Comparison of ENCODE assay signal across 8 mouse cellular contexts in the genomic region with DNA sequence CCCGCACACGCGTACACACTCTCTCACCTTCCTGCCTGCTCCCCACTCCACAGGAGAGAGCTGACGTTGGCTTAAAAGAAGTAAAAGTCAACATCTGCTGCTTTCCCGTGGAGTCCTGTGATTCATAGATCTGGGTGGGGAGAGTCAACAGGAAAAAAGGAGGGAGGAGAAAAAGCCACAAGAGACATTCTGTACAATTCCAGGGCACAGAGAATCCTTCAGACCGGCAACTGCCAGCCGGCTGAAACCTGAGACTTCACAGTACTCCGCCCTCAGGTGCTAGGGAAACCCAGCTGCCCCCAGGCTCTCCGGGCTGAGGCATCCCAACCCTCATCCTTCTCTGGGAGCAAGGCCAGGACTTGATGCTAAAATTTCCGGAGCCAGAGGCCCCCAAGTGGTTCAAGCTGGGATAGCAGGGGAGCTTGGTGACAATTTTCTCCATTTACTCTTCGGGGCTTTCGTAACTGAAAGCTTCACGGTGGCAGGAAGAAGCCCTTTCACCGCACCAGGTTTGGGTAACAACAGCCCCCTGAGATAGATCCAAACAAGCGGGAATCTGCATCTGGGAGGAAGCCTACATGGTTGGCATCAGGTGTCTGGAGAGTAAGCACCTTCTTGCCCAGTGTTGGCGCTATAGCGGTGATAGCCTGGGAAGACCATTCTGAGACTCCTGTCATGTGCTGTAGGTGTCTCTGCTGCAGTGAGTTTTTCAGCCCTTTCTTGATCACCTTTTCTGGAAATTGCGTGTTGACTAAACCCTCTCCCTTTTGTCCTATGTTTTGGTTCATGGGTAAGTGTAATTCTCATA. TPM values are rescaled to one million over a fixed set of nuclear protein-coding genes. Genes with fewer than 3 reads are reported as not detected.
DNase-seq lines count a peak whose midpoint lies in the region; ATAC-seq and TF ChIP-seq lines count a peak whose summit lies in the region.

No protein-coding gene starts in this region.

- H3K4me3 ChIP-seq in bone marrow macrophage, adult 2 months (ENCODE audit: insufficient read depth, low read length), result no peak overlapping the region
- H3K4me3 ChIP-seq in embryonic fibroblast, embryonic 13.5 days (ENCODE audit: insufficient read depth, low read length), result no peak overlapping the region
- peak overlapping the region; percentile 29 for H3K4me3 ChIP-seq in heart, embryonic 11.5 days (ENCODE audit: low read depth, low read length)
- H3K4me3 ChIP-seq in kidney, embryonic 15.5 days (replicated peaks), result peak overlapping the region; percentile 29
- peak overlapping the region; percentile 12 for H3K4me3 ChIP-seq in myocyte

- H3K4me1 ChIP-seq in bone marrow macrophage, adult 2 months (ENCODE audit: control insufficient read depth, insufficient read depth, low read length), result peaks cover 17% of the 10 kb centered on the region
- H3K4me1 ChIP-seq in embryonic fibroblast, embryonic 13.5 days (ENCODE audit: control insufficient read depth, insufficient read depth, low read length), result peaks cover 14% of the 10 kb centered on the region
- H3K4me1 ChIP-seq in heart, embryonic 11.5 days (ENCODE audit: control insufficient read depth, insufficient read depth, low read length), result peaks cover 8% of the 10 kb centered on the region; the same call in 1 of the 2 replicates
- peaks cover 16% of the 10 kb centered on the region for H3K4me1 ChIP-seq in kidney, embryonic 15.5 days

- H3K36me3 ChIP-seq in heart, embryonic 11.5 days (ENCODE audit: control insufficient read depth, insufficient read depth, low read length), result no peaks in the 10 kb centered on the region
- no peaks in the 10 kb centered on the region for H3K36me3 ChIP-seq in kidney, embryonic 15.5 days
- H3K36me3 ChIP-seq in myocyte (ENCODE audit: control insufficient read depth, insufficient read depth), result no peaks in the 10 kb centered on the region
- no peaks in the 10 kb centered on the region for H3K36me3 ChIP-seq in splenic B cell, adult 2 months (ENCODE audit: control insufficient read depth, insufficient read depth, low read length, poor library complexity, severe bottlenecking)

- H3ac ChIP-seq in myocyte (ENCODE audit: control insufficient read depth, insufficient read length), result no peak overlapping the region

- no peaks in the 10 kb centered on the region for H3K79me2 ChIP-seq in myocyte (ENCODE audit: control insufficient read depth, insufficient read depth)

- TF ChIP-seq POLR2A in bone marrow macrophage, adult 2 months (IDR thresholded peaks at IDR 0.05; ENCODE audit: borderline replicate concordance, low read depth, low read length), result no peak
- TF ChIP-seq POLR2A in embryonic fibroblast, embryonic 13.5 days (IDR thresholded peaks at IDR 0.05; ENCODE audit: low read depth, low read length), result no peak
- no peak for TF ChIP-seq POLR2A in myocyte (IDR thresholded peaks at IDR 0.05; ENCODE audit: insufficient read length, low read depth)

- peak; percentile 73 to 76 for DNase-seq in B cell, adult 2 months
- DNase-seq in liver, result peak; percentile 67
- DNase-seq in splenic B cell, adult 2 months (ENCODE audit: low read depth, low spot score), result peak; percentile 72

- H3K27ac ChIP-seq in bone marrow macrophage, adult 2 months (ENCODE audit: insufficient read depth, low read depth, low read length), result no peak overlapping the region
- peak overlapping the region; percentile 69 for H3K27ac ChIP-seq in embryonic fibroblast, embryonic 13.5 days (ENCODE audit: insufficient read depth, low read length)
- H3K27ac ChIP-seq in heart, embryonic 11.5 days (ENCODE audit: low read depth, low read length), result no peak overlapping the region
- H3K27ac ChIP-seq in kidney, embryonic 15.5 days, result peak overlapping the region; percentile 56

- WGBS in heart, embryonic 11.5 days (ENCODE audit: insufficient replicate concordance), result 4% methylated on average over 18 of the region's 18 CpGs
- 6% methylated on average over 18 of the region's 18 CpGs for WGBS in kidney, embryonic 15.5 days

- H3K27me3 ChIP-seq in heart, embryonic 11.5 days (ENCODE audit: control insufficient read depth, insufficient read depth, low read length), result peaks cover 3% of the 10 kb centered on the region
- H3K27me3 ChIP-seq in kidney, embryonic 15.5 days, result no peaks in the 10 kb centered on the region
- no peaks in the 10 kb centered on the region for H3K27me3 ChIP-seq in myocyte (ENCODE audit: control insufficient read depth, insufficient read depth, insufficient read length)
- H3K27me3 ChIP-seq in splenic B cell, adult 2 months (ENCODE audit: control insufficient read depth, insufficient read depth, low read length, poor library complexity, severe bottlenecking), result no peaks in the 10 kb centered on the region

- peak overlapping the region; percentile 60; the same call in 1 of the 2 replicates for H3K9ac ChIP-seq in heart, embryonic 11.5 days (ENCODE audit: low read depth, low read length)
- H3K9ac ChIP-seq in kidney, embryonic 15.5 days, result peak overlapping the region; percentile 41; the same call in 1 of the 2 replicates

- 0 out of 2 replicates have a peak, but pooled peaks have one; percentile 65 for ATAC-seq in heart, embryonic 11.5 days (replicated peaks; ENCODE audit: insufficient number of reproducible peaks, low FRiP score, low TSS enrichment)
- ATAC-seq in kidney, embryonic 15.5 days (replicated peaks; ENCODE audit: low FRiP score), result peak; percentile 95

- H3K9me3 ChIP-seq in heart, embryonic 11.5 days (replicated peaks; ENCODE audit: control insufficient read depth, low read length), result no peaks in the 10 kb centered on the region
- H3K9me3 ChIP-seq in kidney, embryonic 15.5 days (replicated peaks), result no peaks in the 10 kb centered on the region

- H3K4me2 ChIP-seq in heart, embryonic 11.5 days, result peak overlapping the region; percentile 69
- peak overlapping the region; percentile 63 for H3K4me2 ChIP-seq in kidney, embryonic 15.5 days
- peak overlapping the region; percentile 91 for H3K4me2 ChIP-seq in myocyte (ENCODE audit: low read depth)

- TF ChIP-seq CTCF in bone marrow macrophage, adult 2 months (IDR thresholded peaks at IDR 0.05; ENCODE audit: low read depth, low read length), result peak; percentile 66
- TF ChIP-seq CTCF in embryonic fibroblast, embryonic 13.5 days (IDR thresholded peaks at IDR 0.05; ENCODE audit: borderline replicate concordance, insufficient read depth, low read length), result no peak

TF ChIP-seq in myocyte, 11 proteins besides CTCF, POLR2A, EP300 and RAD21:
- TF ChIP-seq TCF12 (IDR thresholded peaks at IDR 0.05; ENCODE audit: insufficient read depth, poor library complexity, severe bottlenecking), result peak; percentile 15
- no peak for TF ChIP-seq TCF3 (IDR thresholded peaks at IDR 0.05; ENCODE audit: insufficient read length, low read depth)
- no peak for TF ChIP-seq MAX (IDR thresholded peaks at IDR 0.05; ENCODE audit: low read depth)
- TF ChIP-seq USF1 (IDR thresholded peaks at IDR 0.05; ENCODE audit: low read depth), result no peak
- TF ChIP-seq MYOG (IDR thresholded peaks at IDR 0.05; ENCODE audit: control insufficient read depth in 1 of 3, insufficient read depth in 1 of 3, insufficient read length in 2 of 3, low read depth in 2 of 3), result peak in 2 of 3 experiments; percentile 42 to 74
- TF ChIP-seq MYOD1 (IDR thresholded peaks at IDR 0.05; ENCODE audit: control insufficient read depth in 1 of 3, insufficient read length in 2 of 3, low read depth in 2 of 3), result peak; percentile 30 to 44 (median 44)

RNA-seq across cellular contexts. Expression of a gene that starts 6.3 kb away (rescaled TPM):
- polyA plus RNA-seq in bone marrow macrophage, adult 2 months (2012; ENCODE audit: insufficient read depth, insufficient read length, missing spikeins), result not detected in 2 replicates
- polyA plus RNA-seq in embryonic fibroblast, embryonic 13.5 days (2011; ENCODE audit: insufficient read length, low read depth, missing spikeins), result 0.23 and 0.67 TPM in 2 replicates
- 0.15 and 0.33 TPM in 2 replicates for polyA plus RNA-seq in heart, embryonic 11.5 days (2014; fragmentation: Nextera tagmentation; extraction: Ambion mirVana)
- 0.86 and 1.1 TPM in 2 replicates for polyA plus RNA-seq in kidney, embryonic 15.5 days (2015; fragmentation: Nextera tagmentation; extraction: Ambion mirVana)
- 0.37 TPM for polyA plus RNA-seq in myocyte (2012; fragmentation: generic; extraction: Trizol)

RNA-seq across cellular contexts. Expression of a gene that starts 18.3 kb away (rescaled TPM):
- polyA plus RNA-seq in bone marrow macrophage, adult 2 months (2012; ENCODE audit: insufficient read depth, insufficient read length, missing spikeins), result 0.28 and 0.44 TPM in 2 replicates
- polyA plus RNA-seq in embryonic fibroblast, embryonic 13.5 days (2011; ENCODE audit: insufficient read length, low read depth, missing spikeins), result 1.7 and 2.0 TPM in 2 replicates
- 0.54 and 0.83 TPM in 2 replicates for polyA plus RNA-seq in heart, embryonic 11.5 days (2014; fragmentation: Nextera tagmentation; extraction: Ambion mirVana)
- 0.83 and 2.2 TPM in 2 replicates for polyA plus RNA-seq in kidney, embryonic 15.5 days (2015; fragmentation: Nextera tagmentation; extraction: Ambion mirVana)
- polyA plus RNA-seq in myocyte (2012; fragmentation: generic; extraction: Trizol), result 1.9 TPM

RNA-seq across cellular contexts. Expression of a gene that starts 28.4 kb away (rescaled TPM):
- not detected in 2 replicates for polyA plus RNA-seq in bone marrow macrophage, adult 2 months (2012; ENCODE audit: insufficient read depth, insufficient read length, missing spikeins)
- polyA plus RNA-seq in embryonic fibroblast, embryonic 13.5 days (2011; ENCODE audit: insufficient read length, low read depth, missing spikeins), result 0.28 and 0.30 TPM in 2 replicates
- polyA plus RNA-seq in heart, embryonic 11.5 days (2014; fragmentation: Nextera tagmentation; extraction: Ambion mirVana), result not detected in 2 replicates
- 0.09 and 0.17 TPM in 2 replicates for polyA plus RNA-seq in kidney, embryonic 15.5 days (2015; fragmentation: Nextera tagmentation; extraction: Ambion mirVana)
- polyA plus RNA-seq in myocyte (2012; fragmentation: generic; extraction: Trizol), result 0.04 TPM

RNA-seq across cellular contexts. Expression of a gene that starts 28.5 kb away (rescaled TPM):
- 25.7 and 32.6 TPM in 2 replicates for polyA plus RNA-seq in bone marrow macrophage, adult 2 months (2012; ENCODE audit: insufficient read depth, insufficient read length, missing spikeins)
- polyA plus RNA-seq in embryonic fibroblast, embryonic 13.5 days (2011; ENCODE audit: insufficient read length, low read depth, missing spikeins), result 31.3 and 35.5 TPM in 2 replicates
- polyA plus RNA-seq in heart, embryonic 11.5 days (2014; fragmentation: Nextera tagmentation; extraction: Ambion mirVana), result 37.4 and 37.7 TPM in 2 replicates
- polyA plus RNA-seq in kidney, embryonic 15.5 days (2015; fragmentation: Nextera tagmentation; extraction: Ambion mirVana), result 54.9 and 56.8 TPM in 2 replicates
- polyA plus RNA-seq in myocyte (2012; fragmentation: generic; extraction: Trizol), result 26.8 TPM

RNA-seq across cellular contexts. Expression of a gene that starts 32.5 kb away (rescaled TPM):
- 43.5 and 44.0 TPM in 2 replicates for polyA plus RNA-seq in bone marrow macrophage, adult 2 months (2012; ENCODE audit: insufficient read depth, insufficient read length, missing spikeins)
- polyA plus RNA-seq in embryonic fibroblast, embryonic 13.5 days (2011; ENCODE audit: insufficient read length, low read depth, missing spikeins), result 40.9 and 46.0 TPM in 2 replicates
- polyA plus RNA-seq in heart, embryonic 11.5 days (2014; fragmentation: Nextera tagmentation; extraction: Ambion mirVana), result 26.9 and 30.2 TPM in 2 replicates
- 61.9 and 73.0 TPM in 2 replicates for polyA plus RNA-seq in kidney, embryonic 15.5 days (2015; fragmentation: Nextera tagmentation; extraction: Ambion mirVana)
- polyA plus RNA-seq in myocyte (2012; fragmentation: generic; extraction: Trizol), result 16.7 TPM

Comparison
In these comparisons a context has a peak if more than half of its experiments do, and no peak if none do; other contexts are left out.
1. H3K27ac ChIP-seq: peak in embryonic fibroblast, embryonic 13.5 days (single experiment) and kidney, embryonic 15.5 days (single experiment); none in bone marrow macrophage, adult 2 months (single experiment) and heart, embryonic 11.5 days (single experiment).
2. H3K4me3 ChIP-seq: peak in heart, embryonic 11.5 days (single experiment), kidney, embryonic 15.5 days (single experiment) and myocyte (single experiment); none in bone marrow macrophage, adult 2 months (single experiment) and embryonic fibroblast, embryonic 13.5 days (single experiment).
3. Peak in every context shown above with its lines, with median percentiles within 50 percentile points of each other: DNase-seq and H3K4me2 ChIP-seq.